Mouse (Mus musculus): ENCODE measurements around the gene Pin4.

GRCm38 (mm10) chrX:102166986-102167385 lies 47.7 kb downstream of the Pin4 start:
- TF ChIP-seq CTCF (IDR thresholded peaks at IDR 0.05; ENCODE audit: low read depth) (no peak), EP300 (optimal IDR thresholded peaks at IDR 0.05) (no peak)

Measured in stomach, postnatal 0 days (tissue).